Mouse (Mus musculus) CD4-positive helper T cell, adult 2 months (primary cell): ENCODE data around the gene Vac14.
A peak's percentile ranks its signal among the peaks of the same experiment; 100 is the strongest.

ENCODE experiments used
- DNase-seq: peaks from one replicate; pipeline ENCODE4 v3.0.0-alpha.2; 2012; ENCODE audit warnings: low read depth, missing footprints, low spot score

The Vac14 gene

DNA sequence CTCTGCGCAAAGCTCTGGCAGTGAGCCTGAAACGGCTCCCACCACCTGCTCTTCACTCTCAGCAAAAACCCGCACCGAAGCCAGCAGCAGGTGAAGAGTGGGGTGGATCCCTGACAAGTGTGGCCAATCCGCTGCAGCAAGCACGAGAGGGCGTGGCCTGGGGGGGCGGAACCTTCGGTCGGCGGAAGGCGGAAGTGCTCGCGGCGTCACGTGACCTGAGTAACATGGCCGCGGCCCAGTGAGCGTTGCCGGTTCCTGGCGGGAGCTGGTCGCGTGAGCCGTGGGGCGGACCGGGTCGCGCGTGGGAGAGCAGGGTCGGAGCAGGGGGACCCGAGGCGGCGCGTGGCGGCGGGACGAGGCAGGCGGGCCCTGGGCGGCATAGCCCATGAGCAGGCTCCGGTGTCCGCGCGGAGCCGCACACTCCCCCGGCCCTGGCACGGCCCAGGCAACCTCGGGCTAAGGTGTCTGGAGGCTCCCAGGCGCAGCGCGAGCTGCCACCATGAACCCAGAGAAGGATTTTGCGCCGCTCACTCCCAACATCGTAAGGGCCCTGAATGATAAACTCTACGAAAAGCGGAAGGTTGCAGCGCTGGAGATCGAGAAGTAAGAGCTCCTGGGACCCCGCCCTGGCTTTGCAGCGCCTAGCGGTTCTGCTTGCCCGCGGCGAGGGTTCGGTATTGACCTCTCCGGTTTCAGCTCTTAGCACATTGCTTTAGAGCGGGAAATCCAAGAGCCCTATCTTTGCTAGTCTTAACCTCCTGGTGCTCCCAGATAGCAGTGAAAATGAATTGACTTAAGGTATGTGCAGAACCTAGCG is at the start of gene Vac14:
Gene Vac14, plus strand, starts transcription at position 195 of the 817 bp plus-strand sequence.
- DNase-seq = peak; percentile 97

DNA sequence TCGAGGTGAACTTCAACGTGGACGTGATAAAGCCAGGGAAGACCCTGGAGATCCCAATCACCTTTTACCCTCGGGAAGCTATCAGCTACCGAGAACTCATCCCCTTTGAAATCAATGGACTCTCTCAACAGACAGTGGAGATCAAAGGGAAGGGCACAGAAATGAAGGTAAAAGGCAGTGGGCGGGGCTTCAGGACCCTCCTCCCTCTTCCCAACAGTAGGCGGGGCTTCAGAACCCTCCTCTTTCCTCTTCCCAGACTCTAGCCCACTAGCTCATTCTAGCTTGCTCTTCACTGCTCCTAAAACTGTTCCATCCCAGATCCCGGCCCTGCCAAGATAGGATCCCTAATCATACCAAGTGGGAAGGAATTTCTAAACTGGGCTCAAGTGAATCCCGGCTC is 25.7 kb upstream of the Vac14 start:
- DNase-seq = no peak

DNA sequence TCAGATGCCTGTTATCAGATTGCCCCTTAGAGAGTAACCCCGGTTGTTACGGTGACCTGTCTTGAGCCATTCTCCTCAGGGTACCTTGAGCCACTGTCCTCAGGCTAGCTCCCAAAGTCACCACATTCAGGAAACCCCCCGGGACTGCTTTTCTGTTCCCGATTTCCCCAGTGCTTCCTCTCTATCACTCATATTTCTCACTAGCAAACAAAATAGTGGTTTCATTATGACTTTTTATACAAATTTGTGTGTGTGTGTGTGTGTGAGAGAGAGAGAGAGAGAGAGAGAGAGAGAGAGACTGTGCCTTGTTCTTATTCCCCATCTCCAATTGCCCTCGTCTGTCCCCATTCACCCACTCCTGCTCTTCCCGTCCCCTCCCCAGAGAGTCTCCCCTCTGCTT is 24.2 kb upstream of the Vac14 start:
- no peak for DNase-seq

DNA sequence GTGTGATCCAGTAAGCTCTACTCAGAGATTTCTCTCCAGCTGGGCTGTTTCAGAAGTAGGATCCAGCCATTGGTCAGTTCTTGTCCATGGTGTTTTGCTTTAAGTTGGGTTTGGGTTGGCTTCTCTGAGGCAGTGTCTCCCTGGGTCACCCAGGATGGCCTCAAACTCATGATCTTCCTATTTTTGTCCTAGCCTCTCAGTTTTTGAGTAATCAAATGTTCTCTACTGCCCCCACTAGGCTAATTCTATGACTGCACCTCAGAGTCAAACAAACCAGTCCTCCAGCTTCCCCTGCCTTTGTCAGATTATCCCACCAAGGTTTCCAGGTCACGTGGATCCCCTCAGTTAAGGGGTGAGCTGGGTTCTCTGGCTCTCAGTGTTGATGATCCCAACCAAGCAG is 13.8 kb upstream of the Vac14 start:
- no peak for DNase-seq

DNA sequence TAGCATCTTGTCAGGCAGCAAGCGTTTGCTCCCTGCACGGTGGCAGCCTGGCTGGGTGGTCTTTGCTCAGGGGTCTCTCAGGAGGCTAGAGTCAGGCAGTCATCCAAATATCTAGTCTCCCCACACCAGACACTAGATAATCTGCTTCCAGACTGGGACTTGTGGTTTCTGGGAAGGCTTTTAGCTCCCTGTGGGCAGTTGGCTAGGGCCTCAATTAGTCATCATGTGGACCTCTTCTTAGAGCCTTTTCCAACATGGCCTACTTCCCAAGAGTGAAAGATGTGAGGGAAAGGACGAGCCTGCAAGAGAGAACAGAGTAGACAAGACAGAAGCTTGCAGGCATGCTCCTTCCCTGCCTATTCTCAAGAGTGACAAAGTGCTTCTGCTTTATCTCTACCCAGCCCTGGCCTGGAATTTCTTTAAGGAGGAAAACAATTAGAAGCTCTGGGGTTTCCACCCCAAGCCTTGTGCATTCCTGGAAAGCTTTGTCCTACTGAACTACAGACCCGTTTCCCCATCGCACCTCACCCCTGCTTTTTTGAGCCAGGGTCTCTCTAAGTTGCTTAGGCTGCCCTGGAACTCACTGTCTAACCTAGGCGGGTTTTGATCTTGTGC is 12.9 kb upstream of the Vac14 start:
- DNase-seq = no peak

DNA sequence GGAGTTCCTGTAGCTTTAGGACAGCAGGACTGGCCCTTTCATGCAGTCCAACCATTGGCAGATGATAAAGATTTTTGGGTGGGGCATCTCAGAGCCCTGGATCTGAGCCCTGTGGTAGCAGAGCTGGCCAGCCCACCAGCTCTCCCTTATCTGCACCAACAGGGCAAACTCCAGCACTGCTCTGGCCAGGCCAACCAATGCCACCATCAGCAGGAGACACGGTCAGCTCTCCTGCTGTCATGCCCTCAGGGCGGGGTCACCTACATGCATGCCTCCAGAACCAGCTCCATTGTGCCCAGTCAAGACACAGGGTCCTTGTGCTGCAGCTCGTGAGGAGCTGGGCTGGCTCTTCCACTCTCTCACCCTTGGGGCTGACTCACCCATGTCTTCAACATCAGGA is 2.7 kb upstream of the Vac14 start:
- DNase-seq = no peak

DNA sequence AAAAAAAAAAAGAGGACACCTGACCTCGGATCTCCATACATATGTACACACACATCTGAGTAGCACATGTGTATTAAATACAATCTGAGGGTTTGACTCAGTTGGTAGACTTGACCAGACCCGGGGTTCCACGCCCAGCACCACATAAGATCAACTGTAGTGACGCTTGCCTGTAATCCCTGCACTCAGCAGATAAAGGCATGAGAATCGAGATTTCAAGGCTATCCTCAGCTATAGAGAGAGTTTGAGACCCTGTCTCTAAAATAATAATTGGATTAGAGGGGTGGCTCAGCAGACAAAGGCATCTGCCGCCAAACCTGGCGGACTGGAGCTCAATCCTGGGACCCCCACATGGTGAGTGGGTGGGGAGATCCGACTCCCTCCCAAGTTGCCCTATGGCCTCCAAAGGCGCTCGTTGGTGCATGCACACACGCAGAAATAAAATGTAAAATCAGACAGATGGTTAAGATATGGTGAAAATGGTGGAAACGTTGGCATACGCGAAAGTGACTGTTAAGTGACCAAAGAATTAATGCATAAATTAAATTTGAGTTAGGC is 505 bp upstream of the Vac14 start:
- no peak for DNase-seq

DNA sequence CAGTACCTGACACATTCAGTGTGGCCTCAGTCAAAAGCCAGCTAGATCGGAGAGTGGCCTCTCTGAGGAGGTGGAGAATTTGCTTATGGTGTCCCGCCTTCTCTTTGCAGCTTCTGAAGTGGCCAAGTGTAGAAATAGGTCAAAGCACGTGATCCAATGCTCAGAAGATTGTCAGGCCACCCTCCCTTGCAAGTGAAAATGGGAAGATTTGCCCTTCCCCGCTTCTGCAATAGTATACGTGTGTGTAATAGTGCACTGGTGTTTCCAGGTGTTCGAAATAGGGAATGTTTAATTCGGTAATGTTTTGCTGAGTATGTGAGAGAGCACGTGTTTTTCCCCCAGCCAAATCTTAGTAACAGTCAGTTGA is 806 bp downstream of the Vac14 start:
- DNase-seq = no peak

DNA sequence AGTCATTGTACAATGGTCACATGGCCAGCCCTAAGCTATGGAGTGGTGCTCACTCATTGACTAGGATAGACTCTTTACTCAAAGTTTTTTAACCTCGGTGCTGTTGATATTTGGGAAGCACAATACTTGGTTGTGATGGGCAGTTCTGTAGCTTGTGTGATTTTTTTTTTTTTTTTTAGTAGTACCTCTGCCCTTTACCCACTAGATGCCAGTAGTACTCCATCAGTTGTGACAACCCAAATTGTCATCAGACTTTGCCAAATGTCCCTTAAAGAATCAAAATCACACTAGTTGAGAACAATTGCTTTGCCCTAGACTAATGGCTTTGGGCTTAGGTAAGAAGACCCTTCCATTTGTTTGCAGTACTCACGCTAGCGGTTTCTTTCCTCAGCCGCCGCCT is 1.5 kb downstream of the Vac14 start:
- DNase-seq = peak; percentile 24

DNA sequence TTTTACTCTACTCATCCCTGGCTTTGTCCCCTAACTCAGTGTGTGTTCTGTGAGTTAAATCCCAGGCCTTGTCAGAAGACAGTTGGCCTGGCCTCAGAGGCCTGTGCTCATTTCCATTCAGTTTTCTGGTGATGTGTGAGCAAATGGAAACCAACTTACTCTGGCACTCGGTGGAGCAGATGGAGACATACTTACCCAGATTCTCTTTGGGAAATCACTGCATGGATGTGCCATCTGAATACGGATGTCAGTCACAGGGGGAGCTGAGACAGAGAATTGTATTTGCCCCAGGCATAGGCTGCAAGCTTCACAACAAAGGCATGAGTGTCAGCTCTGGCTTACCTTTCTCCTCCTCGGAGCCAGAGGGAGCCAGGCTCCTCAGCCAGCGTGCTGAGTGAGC is 8.0 kb downstream of the Vac14 start:
- DNase-seq = no peak

DNA sequence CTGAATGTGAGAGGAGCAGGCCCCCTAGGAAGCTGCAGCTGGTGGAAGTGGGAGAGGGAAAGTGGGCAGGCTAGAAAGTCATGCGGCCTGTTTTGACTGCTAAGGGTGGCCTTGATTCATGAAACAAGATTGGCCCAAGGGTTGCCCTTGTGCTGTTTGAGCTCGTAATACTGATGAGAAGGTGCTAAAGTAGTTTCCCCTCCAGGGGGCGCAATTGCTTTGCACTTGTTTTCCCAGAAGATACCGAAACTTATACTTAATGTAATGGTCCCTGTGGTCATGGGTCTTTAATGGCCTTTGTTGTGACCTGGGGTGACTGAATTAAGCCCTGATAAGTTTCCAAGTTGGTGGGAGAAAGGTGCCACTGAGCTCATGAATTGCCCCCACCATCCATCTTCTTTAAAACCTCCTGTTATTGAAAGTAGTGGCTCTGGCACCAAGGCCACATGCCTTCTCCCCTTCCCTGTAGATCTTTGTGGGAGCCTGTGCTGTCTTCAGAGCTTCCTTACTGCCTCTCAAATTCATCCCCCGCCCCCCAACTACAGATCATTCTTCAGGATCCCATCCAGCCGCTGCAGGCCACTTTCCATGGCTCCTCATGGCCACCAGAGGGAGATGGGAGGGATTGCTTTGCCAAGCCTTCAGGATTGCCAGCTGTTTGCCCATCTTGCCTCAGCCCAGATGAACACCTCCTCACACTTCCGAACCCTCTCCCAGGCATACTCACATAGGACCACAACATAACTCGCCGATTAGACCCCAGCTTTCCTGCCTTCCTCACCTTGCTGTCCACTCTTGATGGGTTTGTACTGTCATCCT is 11.1 kb downstream of the Vac14 start:
- DNase-seq = peak; percentile 34

DNA sequence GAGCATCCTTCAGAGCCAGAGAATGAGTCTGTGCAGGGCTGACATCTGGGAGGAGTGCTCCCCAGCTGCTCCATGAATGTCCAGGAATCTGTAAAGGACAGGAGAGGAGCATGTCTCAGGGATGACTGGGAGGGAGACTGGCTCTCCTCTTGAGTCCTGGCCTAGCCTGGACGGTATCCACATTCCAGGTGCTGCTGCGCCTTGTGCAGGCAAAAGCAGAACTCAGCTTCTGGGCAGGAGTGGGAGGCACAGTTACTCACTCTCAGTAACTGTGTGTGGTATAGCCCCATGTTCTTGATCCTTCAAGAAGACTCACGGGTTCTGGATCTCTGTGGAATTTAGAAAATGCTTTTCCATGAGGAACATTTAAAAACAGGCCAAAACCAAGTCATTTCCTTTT is 11.7 kb downstream of the Vac14 start:
- DNase-seq = no peak

DNA sequence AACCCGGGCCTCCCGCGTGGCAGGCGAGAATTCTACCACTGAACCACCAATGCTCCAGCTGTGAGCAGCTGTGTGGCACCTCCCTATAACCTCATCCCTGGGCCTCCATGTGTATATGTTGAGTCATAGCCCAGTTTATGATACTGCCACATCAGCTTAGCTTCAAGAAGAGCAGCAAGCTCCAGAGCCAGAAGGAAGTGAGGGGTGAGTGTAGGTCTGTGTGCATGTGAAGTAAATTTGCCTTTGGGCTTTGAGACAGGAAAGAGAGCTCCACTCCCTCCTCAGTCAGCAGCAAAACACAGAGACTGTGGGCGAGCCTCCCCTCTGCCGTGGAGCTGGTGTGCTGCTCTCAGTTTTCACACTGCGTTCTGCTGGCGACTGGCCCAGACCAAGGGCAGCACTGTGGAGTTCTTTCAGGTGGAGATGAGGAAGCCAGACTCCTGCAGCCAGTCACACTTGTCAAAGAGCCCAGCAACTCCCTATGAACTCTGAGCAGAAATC is 12.2 kb downstream of the Vac14 start:
- no peak for DNase-seq

DNA sequence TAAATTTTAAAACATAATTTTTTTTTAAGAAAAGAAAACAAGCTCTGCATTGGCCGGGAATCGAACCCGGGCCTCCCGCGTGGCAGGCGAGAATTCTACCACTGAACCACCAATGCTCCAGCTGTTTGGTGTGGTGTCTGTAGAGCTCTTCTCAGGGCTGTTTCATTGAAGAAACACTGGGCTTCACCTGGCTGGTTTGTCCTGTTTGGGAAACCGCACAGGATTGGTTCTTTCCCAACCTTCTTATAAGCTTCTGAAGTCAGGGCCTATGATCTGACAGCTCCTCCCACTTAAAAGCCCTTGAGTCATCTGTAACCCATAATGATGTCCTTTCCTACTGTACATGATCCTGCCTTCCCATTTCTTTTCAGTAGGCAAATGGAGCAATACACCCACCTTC is 12.8 kb downstream of the Vac14 start:
- no peak for DNase-seq

DNA sequence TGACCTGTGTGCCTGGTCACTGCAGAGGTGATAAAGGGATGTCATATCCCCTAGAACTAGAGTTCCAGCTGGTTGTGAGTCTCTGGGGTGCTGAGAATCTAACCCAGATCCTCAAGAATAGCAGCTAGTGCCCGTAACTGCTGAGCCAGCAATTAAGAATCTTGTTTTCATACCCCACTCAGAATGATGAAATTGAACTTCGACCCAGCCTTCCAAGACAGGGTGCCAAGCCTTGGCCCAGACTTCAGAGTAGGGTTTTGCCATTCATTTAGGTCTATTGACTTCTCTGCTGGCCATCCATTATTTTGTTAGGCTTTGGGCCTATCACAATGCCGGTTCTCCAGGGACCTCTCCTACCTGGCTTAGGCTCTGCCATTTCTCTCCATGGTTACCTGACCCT is 15.4 kb downstream of the Vac14 start:
- DNase-seq = no peak

DNA sequence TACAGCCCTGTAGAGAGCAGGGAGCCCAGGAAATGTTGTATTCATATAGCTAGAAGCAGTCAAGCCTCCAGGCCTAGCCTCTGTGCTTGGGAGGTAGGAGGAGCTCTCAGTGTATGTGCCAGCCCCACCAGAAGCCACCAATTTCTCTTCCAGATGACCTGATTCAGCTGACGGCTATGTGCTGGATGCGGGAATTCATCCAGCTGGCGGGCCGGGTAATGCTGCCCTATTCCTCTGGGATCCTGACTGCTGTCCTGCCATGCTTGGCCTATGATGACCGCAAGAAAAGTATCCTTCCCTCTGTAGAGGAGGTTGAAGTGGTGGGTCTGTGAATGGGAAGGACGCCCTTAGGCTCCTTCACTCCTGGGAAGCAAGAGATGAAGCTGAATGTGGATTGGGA is 17.8 kb downstream of the Vac14 start:
- DNase-seq = no peak

DNA sequence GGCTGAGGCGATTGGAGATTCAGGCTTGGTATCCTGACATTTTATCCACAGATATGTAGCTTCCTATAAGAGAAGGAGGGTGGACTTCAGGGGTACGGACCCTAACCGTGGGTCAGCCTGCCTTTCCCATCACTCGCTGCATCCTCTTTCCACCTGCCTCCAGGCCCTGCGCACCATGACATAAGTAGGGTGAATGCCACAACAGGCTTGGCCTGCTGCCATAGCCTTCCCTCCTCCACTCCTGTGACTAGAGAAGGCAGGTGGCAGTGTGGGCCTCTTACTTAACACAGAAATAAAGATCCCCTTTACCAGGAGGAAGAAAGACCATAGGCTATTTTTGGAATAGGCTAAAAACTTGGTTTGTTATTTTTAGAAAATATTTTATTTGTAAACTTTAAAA is 23.9 kb downstream of the Vac14 start:
- DNase-seq = no peak

DNA sequence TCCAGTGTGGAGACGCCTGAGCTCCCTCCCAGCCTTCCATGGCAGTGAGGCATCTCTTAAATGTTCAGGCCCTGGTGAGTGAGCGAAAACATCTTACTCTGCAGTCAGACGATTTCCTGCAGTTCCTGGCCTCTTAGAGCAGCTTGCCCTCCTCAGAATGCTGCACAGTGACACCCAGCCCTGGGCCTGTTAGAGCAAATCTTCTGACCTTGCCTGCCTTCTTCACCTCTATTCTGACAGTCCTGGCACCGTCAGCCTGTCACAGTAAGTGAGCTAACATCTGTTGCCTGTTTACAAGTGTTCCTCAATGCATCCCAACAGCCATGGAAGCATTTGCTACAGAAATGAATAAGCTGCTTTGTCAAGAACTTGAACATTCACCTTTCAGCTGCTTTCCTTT is 24.8 kb downstream of the Vac14 start:
- DNase-seq = no peak

DNA sequence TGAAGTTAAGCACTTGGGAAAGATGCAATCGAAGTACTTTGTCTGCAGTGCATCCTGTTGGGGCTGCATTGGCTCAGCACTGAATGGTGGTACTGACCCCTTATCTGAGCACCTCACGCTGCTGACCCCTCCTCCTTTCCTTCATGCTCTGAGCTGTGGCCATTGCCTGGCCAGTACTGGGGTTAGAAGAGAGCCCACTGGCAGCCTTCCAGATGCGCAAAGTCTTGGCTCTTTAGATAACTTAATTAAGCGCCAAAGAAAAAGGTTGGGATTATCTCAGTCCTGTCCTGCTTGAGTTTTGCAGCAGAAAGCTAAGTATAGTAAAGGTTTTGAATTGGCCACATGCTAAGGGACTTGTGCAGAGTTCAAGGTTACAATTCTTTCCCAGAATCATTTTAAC is 26.0 kb downstream of the Vac14 start:
- DNase-seq = no peak

DNA sequence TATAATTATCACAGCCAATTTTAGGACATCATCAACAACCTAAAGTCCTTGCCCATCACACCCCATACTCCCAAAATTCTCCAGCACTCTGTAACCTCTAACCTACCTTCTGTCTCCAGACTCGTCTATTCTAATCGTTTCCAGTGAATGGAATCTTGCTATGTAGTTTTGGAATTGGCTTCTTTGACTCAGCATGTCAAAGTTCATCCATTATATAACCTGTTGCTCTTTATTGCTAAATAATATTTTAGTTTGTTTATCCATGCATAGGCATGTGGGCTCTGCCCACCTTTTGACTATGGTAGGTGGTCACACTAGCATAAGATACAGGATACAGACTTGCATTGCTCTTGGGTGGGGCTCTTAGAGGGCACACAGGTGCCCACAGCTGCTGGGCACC is 26.5 kb downstream of the Vac14 start:
- DNase-seq = no peak

DNA sequence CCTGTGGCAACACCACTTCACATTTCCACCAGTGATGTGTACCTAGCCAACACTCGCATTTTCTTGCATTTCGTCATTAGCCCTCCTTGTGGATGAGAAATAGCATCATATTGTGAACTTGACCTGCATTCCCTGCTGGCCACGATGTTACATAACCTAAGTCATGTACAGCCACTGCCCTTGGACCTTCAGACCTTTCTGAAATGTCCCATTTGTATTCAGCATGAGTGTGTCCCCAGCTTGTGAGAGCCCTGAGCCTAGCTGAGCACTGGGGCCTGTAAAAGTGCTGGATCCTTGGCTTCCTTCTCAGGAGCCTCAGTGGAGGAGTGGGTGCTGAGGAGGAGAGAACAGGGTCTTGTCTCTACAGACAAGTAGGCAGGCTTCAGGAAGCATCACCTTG is 27.0 kb downstream of the Vac14 start:
- DNase-seq = no peak

DNA sequence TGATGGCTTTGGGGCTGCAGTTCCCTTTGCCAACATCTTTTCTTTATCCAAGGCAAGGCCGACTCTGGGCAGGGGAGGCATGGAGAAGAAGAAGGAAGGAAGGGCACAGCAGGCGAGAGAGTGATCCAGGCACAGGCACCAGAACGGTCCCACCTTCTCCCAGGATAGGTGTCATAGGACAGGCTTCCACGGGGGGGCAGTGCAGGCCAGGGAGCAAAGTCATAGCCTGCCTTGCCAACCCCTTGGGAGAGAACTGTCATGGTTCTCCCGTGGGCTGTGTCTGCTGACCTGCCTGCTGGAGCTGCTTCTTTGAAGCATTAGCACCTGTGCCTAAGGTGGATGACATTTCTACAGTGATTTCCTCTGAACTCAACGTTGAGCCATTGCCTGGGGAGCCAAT is 27.7 kb downstream of the Vac14 start:
- DNase-seq = no peak
